Mouse (Mus musculus): ENCODE results near the gene Ap1s1. TPM values are rescaled to one million over a fixed set of nuclear protein-coding genes. Genes with fewer than 3 reads are reported as not detected.

Gene Ap1s1
- 252 and 260 TPM in 2 replicates for polyA plus RNA-seq (2015; fragmentation: Nextera tagmentation; extraction: Ambion mirVana)

DNA sequence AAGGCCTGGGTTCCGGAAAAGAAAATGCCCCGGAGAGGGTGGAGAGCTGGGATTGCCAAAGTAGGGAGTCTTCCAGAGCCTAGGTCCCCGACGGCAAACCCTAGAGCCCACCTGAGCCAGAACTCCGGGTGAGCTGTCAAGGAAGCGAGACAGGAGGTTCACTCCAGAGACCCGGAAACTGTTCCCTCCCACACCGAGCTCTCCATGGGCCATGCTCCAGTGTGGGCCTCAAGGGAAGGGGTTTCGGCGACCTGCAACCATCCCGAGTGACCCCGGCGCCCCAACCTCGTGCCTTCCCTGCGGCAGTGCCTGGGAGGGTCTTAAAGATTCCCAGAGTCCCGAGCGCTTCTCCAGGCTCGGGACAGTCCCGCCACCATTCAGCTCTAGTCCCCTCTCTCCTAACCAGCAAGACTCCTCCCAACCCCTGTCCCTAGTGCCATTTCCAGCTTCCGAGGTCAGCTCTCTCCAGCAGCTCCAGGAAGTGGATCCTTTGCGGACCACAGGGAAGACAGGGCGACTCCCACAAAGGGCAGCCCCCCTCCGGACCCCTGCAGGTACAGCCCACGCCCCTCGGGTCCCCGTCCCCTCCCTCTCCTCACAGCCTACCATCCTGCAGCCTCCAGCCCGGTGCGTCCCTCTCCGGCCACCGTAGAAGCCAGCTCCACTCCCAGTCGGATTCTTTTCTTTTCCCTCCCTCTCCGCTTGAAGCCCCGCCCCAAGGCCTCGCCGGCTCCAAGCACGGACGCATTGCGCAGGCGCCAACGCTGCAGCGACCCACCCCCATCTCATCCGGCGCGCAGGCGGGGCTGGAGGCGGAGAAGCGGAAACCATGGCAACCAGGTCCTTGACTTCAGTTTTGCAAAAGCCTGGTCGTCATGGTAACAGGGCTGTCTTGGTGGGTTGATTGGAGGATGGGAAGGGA, at the start of gene Ap1s1:
Ap1s1 (minus strand) TSS at position 734 of the 922 bp plus-strand sequence.
- Histone ChIP-seq H3K36me3 (ENCODE audit: poor library complexity, severe bottlenecking) (peaks cover 21% of the 10 kb centered on the region), H3K9me3 (replicated peaks) (no peaks in the 10 kb centered on the region), H3K4me2 (peak within 1 kb of the TSS; percentile 91), H3K27me3 (no peaks in the 10 kb centered on the region), H3K9ac (peak within 1 kb of the TSS; percentile 87), H3K4me1 (peaks cover 18% of the 10 kb centered on the region), H3K27ac (peak within 1 kb of the TSS; percentile 72), H3K4me3 (peak within 1 kb of the TSS; percentile 76)
- peak; percentile 93 for ATAC-seq
- under 1% methylated on average over 46 of the region's 48 CpGs for WGBS

GRCm38 (mm10) chr5:137095135-137095534, 49.2 kb upstream of the Ap1s1 start:
- H3K36me3 ChIP-seq (ENCODE audit: poor library complexity, severe bottlenecking) = no peaks in the 10 kb centered on the region
- H3K4me1 ChIP-seq = no peaks in the 10 kb centered on the region
- H3K9me3 ChIP-seq (replicated peaks) = no peaks in the 10 kb centered on the region
- H3K4me2 ChIP-seq = no peak overlapping the region
- no peak for ATAC-seq
- 88% methylated on average over 10 of the region's 10 CpGs for WGBS
- H3K27ac ChIP-seq = no peak overlapping the region
- no peak overlapping the region for H3K9ac ChIP-seq
- no peaks in the 10 kb centered on the region for H3K27me3 ChIP-seq
- H3K4me3 ChIP-seq = no peak overlapping the region

DNA sequence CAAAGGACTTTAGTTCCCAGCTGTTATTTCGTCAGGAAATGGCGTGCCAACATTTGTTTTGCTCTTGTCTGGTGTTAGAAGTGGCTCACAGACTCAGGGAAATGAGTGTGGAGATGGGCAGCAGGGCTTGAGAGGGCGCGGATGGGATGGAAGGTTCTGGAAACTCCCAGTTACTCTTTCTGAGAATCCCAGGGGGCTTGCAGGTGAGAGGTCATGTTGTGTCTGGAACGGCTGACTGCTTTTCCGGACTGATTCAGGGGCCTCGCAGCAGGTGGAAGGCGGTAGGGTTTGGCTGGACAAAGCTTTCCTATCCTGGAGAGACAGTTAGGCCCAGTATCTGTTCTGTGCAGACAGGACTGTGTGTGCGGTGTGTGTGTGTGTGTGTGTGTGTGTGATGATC, 47.8 kb upstream of the Ap1s1 start:
- no peak for ATAC-seq
- no peak overlapping the region for H3K27ac ChIP-seq
- H3K4me2 ChIP-seq = no peak overlapping the region
- no peaks in the 10 kb centered on the region for H3K4me1 ChIP-seq
- H3K9me3 ChIP-seq (replicated peaks) = no peaks in the 10 kb centered on the region
- WGBS = 77% methylated on average over 9 of the region's 9 CpGs
- H3K9ac ChIP-seq = no peak overlapping the region
- H3K36me3 ChIP-seq (ENCODE audit: poor library complexity, severe bottlenecking) = no peaks in the 10 kb centered on the region
- H3K4me3 ChIP-seq = no peak overlapping the region
- no peaks in the 10 kb centered on the region for H3K27me3 ChIP-seq

GRCm38 (mm10) chr5:137091560-137091959, 45.6 kb upstream of the Ap1s1 start:
- H3K27ac ChIP-seq = no peak overlapping the region
- WGBS = 67% methylated on average over 6 of the region's 6 CpGs
- no peak overlapping the region for H3K9ac ChIP-seq
- no peak overlapping the region for H3K4me2 ChIP-seq
- no peaks in the 10 kb centered on the region for H3K27me3 ChIP-seq
- H3K4me3 ChIP-seq = no peak overlapping the region
- no peaks in the 10 kb centered on the region for H3K36me3 ChIP-seq (ENCODE audit: poor library complexity, severe bottlenecking)
- no peaks in the 10 kb centered on the region for H3K4me1 ChIP-seq
- peaks cover 4% of the 10 kb centered on the region; the same call in 1 of the 2 replicates for H3K9me3 ChIP-seq (replicated peaks)
- ATAC-seq = no peak

GRCm38 (mm10) chr5:137090870-137091269, 44.9 kb upstream of the Ap1s1 start:
- no peak for ATAC-seq
- 75% methylated on average over 10 of the region's 10 CpGs for WGBS
- H3K4me1 ChIP-seq = no peaks in the 10 kb centered on the region
- H3K4me3 ChIP-seq = no peak overlapping the region
- H3K36me3 ChIP-seq (ENCODE audit: poor library complexity, severe bottlenecking) = no peaks in the 10 kb centered on the region
- no peak overlapping the region for H3K27ac ChIP-seq
- H3K9me3 ChIP-seq (replicated peaks) = peaks cover 4% of the 10 kb centered on the region; the same call in 1 of the 2 replicates
- H3K4me2 ChIP-seq = no peak overlapping the region
- H3K9ac ChIP-seq = no peak overlapping the region
- H3K27me3 ChIP-seq = no peaks in the 10 kb centered on the region

GRCm38 (mm10) chr5:137087410-137087809, 41.5 kb upstream of the Ap1s1 start:
- no peak overlapping the region for H3K27ac ChIP-seq
- peaks cover 4% of the 10 kb centered on the region; the same call in 1 of the 2 replicates for H3K9me3 ChIP-seq (replicated peaks)
- no peak for ATAC-seq
- H3K4me2 ChIP-seq = no peak overlapping the region
- H3K36me3 ChIP-seq (ENCODE audit: poor library complexity, severe bottlenecking) = no peaks in the 10 kb centered on the region
- H3K9ac ChIP-seq = no peak overlapping the region
- H3K27me3 ChIP-seq = no peaks in the 10 kb centered on the region
- no peaks in the 10 kb centered on the region for H3K4me1 ChIP-seq
- no peak overlapping the region for H3K4me3 ChIP-seq
- WGBS = 90% methylated on average over 8 of the region's 8 CpGs

GRCm38 (mm10) chr5:137085731-137086130, 39.8 kb upstream of the Ap1s1 start:
- H3K4me1 ChIP-seq = no peaks in the 10 kb centered on the region
- no peaks in the 10 kb centered on the region for H3K36me3 ChIP-seq (ENCODE audit: poor library complexity, severe bottlenecking)
- no peak overlapping the region for H3K9ac ChIP-seq
- H3K4me3 ChIP-seq = no peak overlapping the region
- H3K27ac ChIP-seq = no peak overlapping the region
- WGBS = 84% methylated on average over 3 of the region's 3 CpGs
- H3K27me3 ChIP-seq = no peaks in the 10 kb centered on the region
- ATAC-seq = no peak
- no peak overlapping the region for H3K4me2 ChIP-seq
- peaks cover 4% of the 10 kb centered on the region; the same call in 1 of the 2 replicates for H3K9me3 ChIP-seq (replicated peaks)

DNA sequence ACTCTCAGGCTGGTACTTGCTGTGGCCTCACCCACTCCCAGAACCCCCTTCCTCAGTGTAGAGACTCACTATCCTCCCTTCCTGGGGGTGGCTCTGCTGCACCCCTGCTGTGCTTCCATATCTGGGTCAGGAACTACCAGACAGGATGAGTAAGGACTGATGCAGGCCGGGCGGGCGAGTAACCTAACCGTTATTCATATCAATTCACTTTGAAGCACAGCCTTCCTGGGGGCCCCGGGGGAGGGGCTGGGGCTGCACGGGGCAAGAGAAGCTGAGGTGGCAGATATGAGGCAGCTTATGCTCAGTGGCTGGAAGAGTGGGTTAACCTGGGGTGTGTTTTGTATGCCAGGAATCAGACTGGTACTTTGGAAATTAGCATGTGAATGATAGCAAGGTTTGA, 39.1 kb upstream of the Ap1s1 start:
- Histone ChIP-seq H3K4me3 (no peak overlapping the region), H3K36me3 (ENCODE audit: poor library complexity, severe bottlenecking) (no peaks in the 10 kb centered on the region), H3K9me3 (replicated peaks) (peaks cover 4% of the 10 kb centered on the region; the same call in 1 of the 2 replicates), H3K9ac (no peak overlapping the region), H3K27ac (no peak overlapping the region), H3K27me3 (no peaks in the 10 kb centered on the region), H3K4me1 (no peaks in the 10 kb centered on the region), H3K4me2 (no peak overlapping the region)
- WGBS = 86% methylated on average over 6 of the region's 6 CpGs
- ATAC-seq = no peak

DNA sequence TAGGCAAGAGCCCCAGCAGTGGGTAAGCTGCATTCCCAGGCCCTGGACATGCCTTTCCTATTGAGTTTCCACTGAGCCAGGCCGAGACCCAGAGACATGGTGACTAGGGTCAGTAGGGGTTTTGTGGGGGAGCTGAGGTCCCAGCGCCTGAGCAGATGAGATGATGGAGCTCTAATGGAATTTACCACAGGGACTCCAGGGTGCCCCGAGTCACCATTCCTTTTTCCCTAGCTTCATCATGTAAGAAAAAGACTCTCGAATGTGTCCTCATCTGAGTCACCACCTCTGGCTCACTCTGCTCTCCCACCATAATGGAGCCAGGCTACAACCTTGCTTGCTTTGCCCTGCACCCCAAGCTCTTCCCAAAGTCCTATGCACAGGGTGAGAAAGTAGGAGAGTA, 37.1 kb upstream of the Ap1s1 start:
- Histone ChIP-seq H3K9ac (no peak overlapping the region), H3K27me3 (no peaks in the 10 kb centered on the region), H3K4me2 (no peak overlapping the region), H3K36me3 (ENCODE audit: poor library complexity, severe bottlenecking) (no peaks in the 10 kb centered on the region), H3K27ac (no peak overlapping the region), H3K9me3 (replicated peaks) (peaks cover 4% of the 10 kb centered on the region; the same call in 1 of the 2 replicates), H3K4me3 (no peak overlapping the region), H3K4me1 (no peaks in the 10 kb centered on the region)
- no peak for ATAC-seq
- 89% methylated on average over 4 of the region's 4 CpGs for WGBS

DNA sequence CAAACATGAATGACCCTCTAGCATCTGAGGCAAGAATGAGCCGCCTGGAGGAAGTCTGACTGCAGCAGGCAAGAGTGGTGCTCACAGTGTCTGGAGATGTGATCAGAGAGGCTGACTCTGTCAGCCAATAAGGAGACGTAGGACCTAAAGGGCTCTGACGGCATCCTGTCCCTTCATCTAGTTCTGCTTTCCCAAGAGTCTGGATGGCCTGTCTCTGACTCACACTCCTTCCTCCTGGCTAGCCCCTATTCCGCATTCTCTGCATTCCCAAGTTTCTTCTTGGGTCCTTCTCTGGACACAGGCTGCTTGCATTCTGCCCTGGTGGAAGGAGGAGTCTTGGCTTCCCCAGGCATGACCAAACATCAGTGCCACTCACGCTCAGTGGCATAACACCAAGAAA, 33.9 kb upstream of the Ap1s1 start:
- H3K36me3 ChIP-seq (ENCODE audit: poor library complexity, severe bottlenecking) = no peaks in the 10 kb centered on the region
- WGBS = 72% methylated on average over 5 of the region's 5 CpGs
- ATAC-seq = no peak

DNA sequence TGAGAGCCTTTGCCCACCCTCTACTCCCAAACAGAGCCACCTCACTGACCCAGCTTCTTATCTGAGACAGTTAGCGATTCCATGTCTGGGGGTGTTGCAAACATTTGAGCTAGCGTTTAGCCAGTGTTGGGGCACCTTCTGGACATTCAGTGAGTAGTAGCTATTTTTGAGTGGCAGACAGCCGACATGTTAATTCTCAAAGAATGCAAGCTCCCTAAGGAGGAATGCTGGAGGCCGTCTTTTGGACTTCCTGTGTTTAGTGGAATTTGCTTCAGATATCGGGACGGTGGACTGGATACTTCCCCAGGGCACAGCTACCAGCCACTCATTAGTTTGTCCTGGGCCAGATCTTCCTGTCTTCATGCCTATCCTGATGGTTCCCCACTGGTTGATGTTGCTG, 32.7 kb upstream of the Ap1s1 start:
- no peaks in the 10 kb centered on the region; the same call in 1 of the 2 replicates for H3K4me1 ChIP-seq
- H3K27ac ChIP-seq = no peak overlapping the region
- ATAC-seq = no peak
- H3K9me3 ChIP-seq (replicated peaks) = no peaks in the 10 kb centered on the region
- 82% methylated on average over 6 of the region's 6 CpGs for WGBS
- H3K9ac ChIP-seq = no peak overlapping the region
- no peak overlapping the region for H3K4me3 ChIP-seq
- no peaks in the 10 kb centered on the region for H3K36me3 ChIP-seq (ENCODE audit: poor library complexity, severe bottlenecking)
- no peaks in the 10 kb centered on the region for H3K27me3 ChIP-seq
- H3K4me2 ChIP-seq = no peak overlapping the region

More for the DNA sequence above, 33.9 kb upstream of the Ap1s1 start:
- H3K9ac ChIP-seq = no peak overlapping the region
- no peak overlapping the region for H3K27ac ChIP-seq
- no peaks in the 10 kb centered on the region for H3K9me3 ChIP-seq (replicated peaks)
- no peaks in the 10 kb centered on the region for H3K4me1 ChIP-seq
- H3K4me2 ChIP-seq = no peak overlapping the region
- H3K4me3 ChIP-seq = no peak overlapping the region
- H3K27me3 ChIP-seq = no peaks in the 10 kb centered on the region

GRCm38 (mm10) chr5:137078041-137078440, 32.1 kb upstream of the Ap1s1 start:
- H3K4me1 ChIP-seq = no peaks in the 10 kb centered on the region; the same call in 1 of the 2 replicates
- WGBS = 93% methylated on average over 14 of the region's 14 CpGs
- H3K9me3 ChIP-seq (replicated peaks) = no peaks in the 10 kb centered on the region
- no peaks in the 10 kb centered on the region for H3K36me3 ChIP-seq (ENCODE audit: poor library complexity, severe bottlenecking)
- no peak for ATAC-seq
- no peak overlapping the region for H3K4me3 ChIP-seq
- no peaks in the 10 kb centered on the region for H3K27me3 ChIP-seq
- no peak overlapping the region for H3K27ac ChIP-seq
- H3K9ac ChIP-seq = no peak overlapping the region
- H3K4me2 ChIP-seq = no peak overlapping the region

All from forebrain, embryonic 13.5 days (tissue).